Mouse (Mus musculus) embryonic fibroblast, embryonic 13.5 days (primary cell): ENCODE data around the gene Dner.

ENCODE experiments used
- CTCF ChIP-seq: IDR thresholded peaks from 2 replicates; pipeline ENCODE4 v1.5.1; 2011; ENCODE audit warnings: mild to moderate bottlenecking, control low read depth, low read length, moderate library complexity, borderline replicate concordance; ENCODE audit not compliant: insufficient read depth
- POLR2A ChIP-seq: IDR thresholded peaks from 2 replicates; pipeline ENCODE4 v1.6.1; 2011; ENCODE audit warnings: low read depth, mild to moderate bottlenecking, control low read depth, low read length, moderate library complexity

DNA sequence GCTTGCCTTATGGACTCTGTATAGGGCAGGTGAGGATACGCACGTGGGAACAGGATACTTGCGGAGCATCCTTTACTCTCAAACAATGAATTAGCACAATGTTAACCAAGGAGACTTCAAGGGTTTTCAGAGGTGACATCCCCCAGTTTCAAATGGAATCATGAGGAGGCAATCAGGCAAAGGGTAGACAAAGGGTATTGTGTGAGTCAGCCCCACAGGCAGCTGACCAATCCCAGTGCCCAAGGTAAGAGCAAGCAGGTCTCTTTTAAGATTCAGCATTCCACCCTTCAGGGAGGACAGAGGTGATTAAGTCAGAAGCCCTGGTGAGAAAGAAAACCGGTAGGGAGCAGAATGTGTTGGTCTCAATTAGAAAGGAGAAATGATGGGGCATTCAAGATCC, 55.6 kb downstream of the Dner start:
- TF ChIP-seq CTCF (no peak), POLR2A (no peak)
